Mouse (Mus musculus) cerebellum, adult 2 months (tissue): ENCODE measurements at regions not wholly inside any gene's neighbourhood (a gene's known extent, or its start where the extent isn't known, plus 50 kb on each side); places are given as distances from the start of the nearest gene placed in this dataset.

Source experiments
- CTCF ChIP-seq: fragments of 200-500 bp; IDR thresholded peaks from 2 replicates; pipeline ENCODE4 v1.5.1; 2011; ENCODE audit warnings: low read depth, mild to moderate bottlenecking, control low read depth, low read length, moderate library complexity, borderline replicate concordance; ENCODE audit not compliant: insufficient read depth
- POLR2A ChIP-seq: fragments of 200-500 bp; IDR thresholded peaks from 2 replicates; pipeline ENCODE4 v1.6.1; 2011; ENCODE audit warnings: low read length, control low read depth, borderline replicate concordance; ENCODE audit not compliant: insufficient read depth

- TF ChIP-seq CTCF (no peak), POLR2A (no peak)
Observed at GRCm38 (mm10) chr7:67458640-67459039, 86.0 kb upstream of the Mef2a start.
